Mouse (Mus musculus): ENCODE results near the gene Gm12253. TPM values are rescaled to one million over a fixed set of nuclear protein-coding genes. Genes with fewer than 3 reads are reported as not detected.
A peak's percentile ranks its signal among the peaks of the same experiment; 100 is the strongest.

The Gm12253 gene
- not detected in 2 replicates for polyA plus RNA-seq (2015; fragmentation: Nextera tagmentation; extraction: Ambion mirVana)

DNA sequence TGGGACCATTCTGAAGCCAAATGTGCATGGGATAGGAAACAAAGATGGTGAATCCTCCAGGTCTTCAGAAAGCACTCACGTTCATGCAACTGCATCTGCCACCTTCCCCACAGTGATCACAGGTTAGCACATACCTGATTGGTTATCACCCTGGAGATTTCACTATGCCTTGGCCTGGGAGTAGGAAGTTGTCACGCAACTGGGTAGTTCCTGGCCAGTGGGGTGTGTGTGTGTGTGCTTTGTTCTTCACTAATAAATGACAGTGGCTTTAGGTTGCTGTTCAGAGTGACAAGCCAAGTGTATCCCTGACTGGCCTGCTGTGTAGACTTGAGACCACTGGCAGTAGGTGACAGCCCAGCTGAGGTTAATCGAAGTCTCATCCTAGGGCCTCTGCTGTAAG lies at the start of gene Gm12253:
Gene Gm12253 (plus strand): TSS at position 301 of the 400 bp plus-strand sequence.
- 89% methylated on average over 3 of the region's 3 CpGs for WGBS
- H3K27me3 ChIP-seq (replicated peaks) = no peaks in the 10 kb centered on the region; the same call in 1 of the 2 replicates
- no peaks in the 10 kb centered on the region for H3K36me3 ChIP-seq
- no peak within 1 kb of the TSS for H3K4me3 ChIP-seq (replicated peaks)
- ATAC-seq (ENCODE audit: low FRiP score) = no peak
- H3K9me3 ChIP-seq (replicated peaks) = no peaks in the 10 kb centered on the region
- no peak within 1 kb of the TSS for H3K9ac ChIP-seq (replicated peaks)
- no peak within 1 kb of the TSS for H3K4me2 ChIP-seq
- no peak within 1 kb of the TSS for H3K27ac ChIP-seq (replicated peaks)
- H3K4me1 ChIP-seq = no peaks in the 10 kb centered on the region

GRCm38 (mm10) chr11:58399985-58400645 lies 32.2 kb upstream of the Gm12253 start:
- WGBS = 43% methylated on average over 6 of the region's 6 CpGs

GRCm38 (mm10) chr11:58400655-58401054 lies 31.7 kb upstream of the Gm12253 start:
- no peaks in the 10 kb centered on the region for H3K27me3 ChIP-seq (replicated peaks)
- WGBS = 40% methylated on average over 5 of the region's 5 CpGs
- peaks cover 14% of the 10 kb centered on the region for H3K4me1 ChIP-seq
- ATAC-seq (ENCODE audit: low FRiP score) = peak; percentile 61
- no peak overlapping the region for H3K4me3 ChIP-seq (replicated peaks)
- H3K9me3 ChIP-seq (replicated peaks) = no peaks in the 10 kb centered on the region
- no peaks in the 10 kb centered on the region for H3K36me3 ChIP-seq
- peak overlapping the region; percentile 26; the same call in 1 of the 2 replicates for H3K4me2 ChIP-seq
- no peak overlapping the region; the same call in 1 of the 2 replicates for H3K27ac ChIP-seq (replicated peaks)
- no peak overlapping the region for H3K9ac ChIP-seq (replicated peaks)

More at GRCm38 (mm10) chr11:58399985-58400645, 32.2 kb upstream of the Gm12253 start:
- H3K36me3 ChIP-seq = no peaks in the 10 kb centered on the region
- no peak overlapping the region for H3K9ac ChIP-seq (replicated peaks)
- peak; percentile 88 for ATAC-seq (ENCODE audit: low FRiP score)
- H3K4me2 ChIP-seq = peak overlapping the region; percentile 26
- H3K9me3 ChIP-seq (replicated peaks) = no peaks in the 10 kb centered on the region
- H3K27ac ChIP-seq (replicated peaks) = peak overlapping the region; percentile 25; the same call in 1 of the 2 replicates
- H3K4me1 ChIP-seq = peaks cover 14% of the 10 kb centered on the region
- no peak overlapping the region for H3K4me3 ChIP-seq (replicated peaks)
- H3K27me3 ChIP-seq (replicated peaks) = no peaks in the 10 kb centered on the region

- Histone ChIP-seq H3K4me1 (no peaks in the 10 kb centered on the region), H3K27me3 (replicated peaks) (no peaks in the 10 kb centered on the region), H3K27ac (replicated peaks) (no peak overlapping the region), H3K9me3 (replicated peaks) (no peaks in the 10 kb centered on the region), H3K36me3 (no peaks in the 10 kb centered on the region), H3K4me3 (replicated peaks) (no peak overlapping the region), H3K9ac (replicated peaks) (no peak overlapping the region), H3K4me2 (no peak overlapping the region)
- ATAC-seq (ENCODE audit: low FRiP score) = no peak
- WGBS = 49% methylated on average over 3 of the region's 3 CpGs
Observed at GRCm38 (mm10) chr11:58408066-58408465, 24.3 kb upstream of the Gm12253 start.

- Histone ChIP-seq H3K4me3 (replicated peaks) (no peak overlapping the region), H3K27ac (replicated peaks) (no peak overlapping the region), H3K4me2 (no peak overlapping the region), H3K36me3 (no peaks in the 10 kb centered on the region), H3K9ac (replicated peaks) (no peak overlapping the region), H3K27me3 (replicated peaks) (no peaks in the 10 kb centered on the region), H3K4me1 (no peaks in the 10 kb centered on the region), H3K9me3 (replicated peaks) (no peaks in the 10 kb centered on the region)
- ATAC-seq (ENCODE audit: low FRiP score) = no peak
- WGBS = 89% methylated on average over 3 of the region's 3 CpGs
Observed at GRCm38 (mm10) chr11:58418336-58418735, 14.0 kb upstream of the Gm12253 start.

GRCm38 (mm10) chr11:58420815-58421214 lies 11.5 kb upstream of the Gm12253 start, which contains the start of gene 1810065E05Rik:
Gene 1810065E05Rik, plus strand, starts transcription at chr11:58421111.
- no peak for ATAC-seq (ENCODE audit: low FRiP score)
- H3K27me3 ChIP-seq (replicated peaks) = no peaks in the 10 kb centered on the region
- H3K36me3 ChIP-seq = no peaks in the 10 kb centered on the region
- WGBS = 42% methylated on average over 1 of the region's 1 CpGs
- H3K9ac ChIP-seq (replicated peaks) = no peak within 1 kb of the TSS
- H3K4me3 ChIP-seq (replicated peaks) = no peak within 1 kb of the TSS
- H3K4me2 ChIP-seq = no peak within 1 kb of the TSS
- H3K4me1 ChIP-seq = no peaks in the 10 kb centered on the region
- no peak within 1 kb of the TSS for H3K27ac ChIP-seq (replicated peaks)
- H3K9me3 ChIP-seq (replicated peaks) = no peaks in the 10 kb centered on the region

- Histone ChIP-seq H3K4me2 (no peak overlapping the region), H3K27me3 (replicated peaks) (no peaks in the 10 kb centered on the region), H3K36me3 (no peaks in the 10 kb centered on the region), H3K27ac (replicated peaks) (no peak overlapping the region), H3K9ac (replicated peaks) (no peak overlapping the region), H3K4me3 (replicated peaks) (no peak overlapping the region), H3K9me3 (replicated peaks) (no peaks in the 10 kb centered on the region), H3K4me1 (0 out of 2 replicates have a peak, but pooled peaks cover 3% of the 10 kb centered on the region)
- 21% methylated on average over 5 of the region's 5 CpGs for WGBS
- ATAC-seq (ENCODE audit: low FRiP score) = no peak
Observed at GRCm38 (mm10) chr11:58437866-58438265, 5.5 kb downstream of the Gm12253 start.

- H3K36me3 ChIP-seq = no peaks in the 10 kb centered on the region
- H3K4me1 ChIP-seq = no peaks in the 10 kb centered on the region
- H3K9me3 ChIP-seq (replicated peaks) = no peaks in the 10 kb centered on the region
- H3K27ac ChIP-seq (replicated peaks) = no peak within 1 kb of the TSS
- no peak within 1 kb of the TSS for H3K4me3 ChIP-seq (replicated peaks)
- no peak within 1 kb of the TSS for H3K4me2 ChIP-seq
- no peaks in the 10 kb centered on the region for H3K27me3 ChIP-seq (replicated peaks)
- WGBS = 98% methylated on average over 9 of the region's 9 CpGs
- no peak within 1 kb of the TSS for H3K9ac ChIP-seq (replicated peaks)
- ATAC-seq (ENCODE audit: low FRiP score) = no peak
Observed at GRCm38 (mm10) chr11:58452759-58453158, 20.4 kb downstream of the Gm12253 start, which contains the start of gene Lypd9. Gene Lypd9, minus strand, starts transcription at chr11:58452923.

DNA sequence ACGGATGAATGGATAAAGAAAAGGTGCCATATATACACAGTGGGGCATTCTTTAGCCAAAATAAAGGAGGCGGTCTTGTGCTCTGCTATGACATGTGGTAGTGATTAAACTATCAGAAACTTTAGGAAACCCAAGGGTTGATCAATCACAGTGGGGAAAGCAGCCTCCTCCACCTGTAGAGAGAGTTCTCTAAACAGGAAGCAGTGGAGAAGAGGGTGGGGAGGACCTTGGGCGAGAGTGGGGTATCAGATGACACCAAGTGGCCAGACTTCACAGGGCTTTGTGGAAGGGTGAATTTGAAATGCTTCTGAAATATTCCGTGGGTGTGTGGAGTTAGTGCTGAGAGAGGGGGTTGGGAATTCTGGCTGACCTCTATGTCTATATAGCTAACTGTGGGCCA lies 21.2 kb downstream of the Gm12253 start:
- H3K36me3 ChIP-seq = no peaks in the 10 kb centered on the region
- no peaks in the 10 kb centered on the region for H3K4me1 ChIP-seq
- H3K9ac ChIP-seq (replicated peaks) = no peak overlapping the region
- no peaks in the 10 kb centered on the region for H3K9me3 ChIP-seq (replicated peaks)
- H3K4me3 ChIP-seq (replicated peaks) = no peak overlapping the region
- ATAC-seq (ENCODE audit: low FRiP score) = no peak
- H3K27ac ChIP-seq (replicated peaks) = no peak overlapping the region
- 70% methylated on average over 4 of the region's 4 CpGs for WGBS
- H3K27me3 ChIP-seq (replicated peaks) = no peaks in the 10 kb centered on the region
- H3K4me2 ChIP-seq = no peak overlapping the region

DNA sequence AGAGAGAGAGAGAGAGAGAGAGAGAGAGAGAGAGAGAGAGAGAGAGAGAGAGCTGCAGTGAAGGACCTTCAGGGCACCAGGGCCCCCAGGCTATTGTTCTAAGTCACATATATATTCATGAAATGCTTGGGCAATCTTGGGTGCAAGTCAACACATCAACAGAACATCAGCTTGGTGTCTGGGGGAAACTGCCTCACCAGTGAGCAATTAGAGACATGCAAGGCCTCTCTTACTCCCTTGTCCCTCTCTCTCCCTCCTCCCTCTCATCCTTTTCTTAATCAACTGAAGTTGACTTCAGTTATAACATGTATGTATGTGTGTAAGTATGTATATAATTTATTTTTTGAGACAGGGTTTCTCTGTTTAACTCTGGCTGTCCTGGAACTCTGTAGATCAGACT lies 29.8 kb downstream of the Gm12253 start, which contains the start of gene Olfr30:
Gene Olfr30 (minus strand): TSS at position 101 of the 400 bp plus-strand sequence.
- Histone ChIP-seq H3K9ac (replicated peaks) (no peak within 1 kb of the TSS), H3K27me3 (replicated peaks) (no peaks in the 10 kb centered on the region), H3K27ac (replicated peaks) (no peak within 1 kb of the TSS), H3K36me3 (no peaks in the 10 kb centered on the region), H3K9me3 (replicated peaks) (no peaks in the 10 kb centered on the region), H3K4me1 (no peaks in the 10 kb centered on the region), H3K4me3 (replicated peaks) (no peak within 1 kb of the TSS), H3K4me2 (no peak within 1 kb of the TSS)
- no peak for ATAC-seq (ENCODE audit: low FRiP score)
